Mouse (Mus musculus) right cerebral cortex, postnatal 25 days (tissue): ENCODE results near the gene Abca7.
A peak's percentile ranks its signal among the peaks of the same experiment; 100 is the strongest.

ENCODE experiments used
- DNase-seq: peaks from one replicate; pipeline ENCODE4 v3.0.0; 2022

Abca7 gene

DNA sequence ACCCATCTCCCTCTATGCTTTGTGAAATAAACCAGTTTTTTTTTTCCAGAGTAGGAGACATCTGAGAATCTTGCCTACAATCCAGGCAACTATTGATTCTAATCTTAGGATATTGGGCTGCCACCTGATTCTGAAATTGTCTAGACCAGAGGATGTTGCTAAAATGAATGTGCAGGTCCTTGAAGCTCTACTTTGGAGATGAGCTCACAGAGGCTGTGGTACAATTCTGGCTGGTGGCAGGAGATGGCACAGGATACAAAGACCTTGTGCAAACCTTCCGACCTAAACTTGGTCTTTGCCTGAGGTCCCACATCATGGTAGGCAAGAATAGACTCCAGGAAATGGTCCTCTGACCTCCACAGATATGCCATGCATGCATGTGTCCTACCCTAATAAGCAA is 658 bp upstream of the Abca7 start:
- DNase-seq: no peak

DNA sequence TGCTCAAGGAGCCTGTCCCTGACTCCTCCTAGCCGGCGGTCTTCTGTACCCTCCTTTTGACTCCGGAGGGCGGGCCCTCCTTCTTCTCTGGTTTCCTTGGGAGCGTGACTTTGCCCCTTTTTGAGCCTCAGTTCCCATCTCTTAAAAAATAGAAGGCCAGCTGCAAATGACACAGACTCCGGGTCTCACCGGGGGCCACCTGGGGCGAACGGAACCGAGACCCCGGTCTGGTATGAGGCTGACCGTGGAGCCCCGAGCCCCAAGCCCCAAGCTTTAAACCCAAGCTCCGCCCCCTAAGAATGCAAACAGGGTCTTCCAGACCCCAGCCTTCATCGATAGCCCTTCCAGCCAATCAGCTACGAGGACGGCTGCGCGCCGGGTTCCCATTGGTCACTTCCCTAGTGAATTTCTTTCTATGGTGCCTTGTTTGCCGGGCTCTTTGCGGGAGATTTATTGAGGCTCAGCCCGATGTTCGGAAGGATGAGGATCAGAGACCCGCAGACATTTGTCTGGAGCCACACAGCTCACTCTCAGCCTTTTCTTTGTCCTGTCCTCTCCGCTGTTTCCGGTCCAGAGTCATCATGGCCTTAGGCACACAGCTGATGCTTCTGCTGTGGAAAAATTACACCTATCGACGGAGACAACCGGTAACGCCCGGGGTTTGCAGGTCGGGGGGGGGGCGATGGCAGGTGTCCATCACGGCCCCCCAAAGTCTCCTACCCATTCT is 903 bp downstream of the Abca7 start:
- peak; percentile 73 for DNase-seq

DNA sequence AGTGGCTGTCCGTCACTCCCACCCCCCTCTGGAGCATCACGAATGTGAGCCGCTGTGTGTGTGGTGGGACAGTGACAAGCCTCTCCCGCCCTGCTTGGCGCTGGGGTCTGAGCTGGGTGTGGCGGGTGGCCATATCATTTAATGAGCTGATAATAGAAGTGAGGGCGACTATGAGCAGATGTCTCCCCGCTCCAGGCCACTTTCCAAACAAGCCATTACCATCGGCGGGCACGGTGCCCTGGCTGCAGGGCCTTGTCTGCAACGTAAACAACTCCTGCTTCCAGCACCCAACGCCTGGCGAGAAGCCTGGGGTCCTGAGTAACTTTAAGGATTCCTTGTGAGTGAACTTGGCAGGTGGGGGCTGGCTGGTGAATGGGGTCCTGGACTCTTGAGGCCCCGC is 1.5 kb downstream of the Abca7 start:
- DNase-seq: no peak

GRCm38 (mm10) chr10:80001945-80002344 is 5.7 kb downstream of the Abca7 start:
- DNase-seq: no peak

GRCm38 (mm10) chr10:80002829-80003228 is 6.5 kb downstream of the Abca7 start:
- DNase-seq: no peak

DNA sequence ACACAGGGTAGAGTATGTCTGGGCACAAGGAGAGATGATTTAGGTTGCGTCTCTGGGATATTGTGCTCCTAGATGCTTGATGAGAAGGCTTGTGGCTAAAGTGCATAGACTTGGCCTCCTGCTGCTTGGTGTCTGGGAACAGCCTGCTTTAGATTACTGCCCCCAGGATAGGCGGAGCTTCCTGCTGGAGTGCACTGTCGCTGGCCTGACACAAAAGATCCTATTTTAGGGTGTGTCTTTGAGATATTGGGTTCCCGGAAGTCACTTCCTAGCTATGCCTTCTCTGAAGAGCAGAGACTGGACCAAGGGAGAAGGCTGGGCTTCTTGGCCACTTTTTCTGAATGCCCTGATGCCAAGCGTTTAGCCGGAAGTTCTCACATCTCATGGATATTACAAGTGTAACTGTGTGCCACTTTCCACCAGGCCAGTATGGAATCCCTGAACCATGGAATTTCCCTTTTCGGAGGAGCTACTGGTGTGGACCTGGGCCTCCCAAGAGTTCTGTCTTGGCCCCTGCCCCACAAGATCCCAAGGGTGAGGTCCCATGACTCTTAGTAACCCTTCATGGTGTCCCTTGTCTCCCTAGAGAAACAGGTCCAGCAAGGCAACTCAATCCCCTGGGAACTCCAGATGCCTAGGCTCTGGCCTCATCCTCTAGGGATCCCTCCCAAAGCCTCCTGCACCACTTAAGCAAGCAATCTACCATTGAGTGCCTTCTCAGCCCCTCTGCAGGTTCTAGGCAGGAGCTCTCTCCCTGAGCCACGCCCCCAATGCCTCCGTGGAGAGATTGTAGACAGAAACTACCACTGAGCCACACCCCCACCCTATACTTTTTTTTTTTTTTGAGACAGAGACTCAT is 7.3 kb downstream of the Abca7 start:
- no peak for DNase-seq

DNA sequence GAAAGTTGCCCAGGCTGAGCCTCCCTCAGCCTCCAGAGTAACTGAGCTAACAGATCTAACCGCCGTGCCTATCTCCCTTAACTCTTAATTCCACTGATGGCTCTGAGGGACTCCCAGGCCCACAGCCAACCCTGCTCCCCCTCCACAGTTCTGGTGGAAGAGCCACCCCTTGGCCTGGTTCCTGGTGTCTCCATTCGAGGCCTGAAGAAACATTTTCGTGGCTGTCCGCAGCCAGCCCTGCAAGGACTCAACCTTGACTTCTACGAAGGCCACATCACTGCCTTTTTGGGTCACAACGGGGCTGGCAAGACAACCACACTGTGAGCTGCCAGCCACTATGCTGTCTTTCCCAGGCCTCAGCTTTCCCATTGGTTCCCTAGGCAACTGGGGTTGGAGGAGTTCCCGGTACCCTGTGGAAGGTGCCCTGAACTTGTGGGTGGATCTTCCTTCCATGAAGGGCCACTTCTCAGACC is 8.0 kb downstream of the Abca7 start:
- no peak for DNase-seq

GRCm38 (mm10) chr10:80011740-80012139 is 15.4 kb downstream of the Abca7 start:
- no peak for DNase-seq

GRCm38 (mm10) chr10:80013609-80014008 is 17.3 kb downstream of the Abca7 start:
- DNase-seq: no peak

DNA sequence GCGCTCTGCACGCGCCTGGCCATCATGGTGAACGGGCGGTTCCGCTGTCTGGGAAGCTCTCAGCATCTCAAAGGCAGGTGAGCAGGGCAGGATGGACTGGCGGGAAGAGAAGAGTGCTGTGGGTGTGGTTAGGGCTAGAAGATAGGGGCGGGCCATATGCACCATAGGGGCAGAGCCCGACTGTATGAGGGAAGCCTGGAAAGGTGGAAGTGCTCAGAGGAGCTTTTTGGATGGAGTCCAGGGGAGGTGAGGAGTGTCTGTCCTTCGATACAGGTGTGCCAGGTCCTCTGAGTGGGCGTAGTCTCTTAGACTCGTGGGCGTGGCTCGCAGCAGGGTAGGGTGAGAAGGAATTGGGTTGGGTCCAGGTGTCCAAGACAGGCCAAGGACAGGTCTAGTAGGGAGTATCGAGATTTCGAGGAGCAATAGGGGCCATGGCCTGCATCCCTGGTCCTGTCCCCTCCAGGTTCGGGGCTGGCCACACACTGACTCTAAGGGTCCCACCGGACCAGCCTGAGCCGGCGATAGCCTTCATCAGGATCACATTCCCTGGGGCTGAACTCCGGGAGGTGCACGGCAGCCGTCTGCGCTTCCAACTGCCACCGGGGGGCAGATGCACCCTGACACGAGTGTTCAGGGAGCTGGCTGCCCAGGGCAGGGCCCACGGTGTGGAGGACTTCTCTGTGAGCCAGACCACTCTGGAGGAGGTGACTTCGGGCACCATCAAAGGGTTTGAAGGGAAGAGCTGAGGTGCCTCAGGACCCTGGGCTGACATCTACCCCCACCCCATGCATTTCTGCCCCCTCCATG is 18.4 kb downstream of the Abca7 start:
- DNase-seq: no peak

DNA sequence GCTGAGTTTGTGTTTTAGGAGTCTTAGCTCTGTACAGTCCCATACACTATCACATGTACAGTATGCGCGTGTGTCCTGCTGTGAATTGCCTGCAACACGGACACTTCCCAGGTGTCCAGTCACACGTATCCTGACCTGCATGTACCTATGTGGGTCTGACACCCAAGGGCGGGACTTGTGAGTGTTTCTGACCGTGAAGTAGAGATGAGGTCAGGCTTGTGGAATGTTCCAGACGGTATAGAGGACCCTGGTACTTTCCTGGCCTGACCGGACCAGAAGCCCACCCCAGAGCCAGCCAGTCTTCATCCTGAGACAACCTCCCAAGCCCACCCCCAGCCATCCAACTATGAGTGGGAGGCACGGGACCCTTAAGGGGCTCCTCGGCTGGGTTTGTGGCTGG is 19.3 kb downstream of the Abca7 start:
- no peak for DNase-seq

DNA sequence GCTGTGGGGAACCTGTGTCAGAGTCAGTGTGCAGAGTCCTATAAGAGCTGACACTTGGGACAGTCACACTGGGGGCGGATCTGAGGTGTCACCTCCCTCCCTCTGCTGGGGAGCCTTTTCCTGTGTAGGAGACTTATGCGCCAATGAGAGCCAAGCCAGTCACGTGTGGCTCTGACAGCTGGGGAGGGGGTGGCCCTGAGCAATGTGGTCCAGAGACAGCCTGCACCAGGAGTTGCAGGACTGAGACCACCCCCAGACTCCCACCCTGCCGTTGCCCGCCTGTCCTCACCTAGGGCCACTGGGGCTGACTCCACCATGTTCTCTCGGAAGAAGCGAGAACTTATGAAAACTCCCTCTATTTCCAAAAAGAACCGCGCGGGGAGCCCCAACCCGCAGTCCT is 20.2 kb downstream of the Abca7 start, which contains the start of gene Arhgap45:
Arhgap45 (plus strand) TSS at position 143 of the 400 bp plus-strand sequence.
- DNase-seq: no peak

- DNase-seq: no peak
Observed at GRCm38 (mm10) chr10:80016931-80017330, 20.6 kb downstream of the Abca7 start.

GRCm38 (mm10) chr10:80017361-80017760 is 21.1 kb downstream of the Abca7 start:
- DNase-seq: no peak

DNA sequence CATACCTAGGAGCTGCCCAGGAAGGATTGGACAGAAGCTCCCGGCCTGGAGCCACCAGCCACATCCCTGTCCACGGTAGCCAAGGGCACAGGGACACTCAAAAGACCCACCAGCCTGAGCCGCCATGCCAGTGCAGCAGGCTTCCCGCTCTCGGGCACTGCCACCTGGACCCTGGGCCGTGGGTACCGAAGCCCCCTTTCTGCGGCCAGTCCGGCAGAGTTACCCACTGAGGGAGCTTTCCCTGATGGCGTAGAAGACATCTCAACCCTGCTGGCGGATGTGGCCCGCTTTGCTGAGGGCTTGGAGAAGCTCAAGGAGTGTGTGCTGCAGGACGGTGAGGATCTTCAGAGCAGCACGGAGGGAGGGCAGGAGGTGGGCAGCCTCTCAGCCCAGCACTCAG is 21.5 kb downstream of the Abca7 start:
- no peak for DNase-seq

- DNase-seq: no peak
Observed at GRCm38 (mm10) chr10:80018739-80019297, 22.5 kb downstream of the Abca7 start.

DNA sequence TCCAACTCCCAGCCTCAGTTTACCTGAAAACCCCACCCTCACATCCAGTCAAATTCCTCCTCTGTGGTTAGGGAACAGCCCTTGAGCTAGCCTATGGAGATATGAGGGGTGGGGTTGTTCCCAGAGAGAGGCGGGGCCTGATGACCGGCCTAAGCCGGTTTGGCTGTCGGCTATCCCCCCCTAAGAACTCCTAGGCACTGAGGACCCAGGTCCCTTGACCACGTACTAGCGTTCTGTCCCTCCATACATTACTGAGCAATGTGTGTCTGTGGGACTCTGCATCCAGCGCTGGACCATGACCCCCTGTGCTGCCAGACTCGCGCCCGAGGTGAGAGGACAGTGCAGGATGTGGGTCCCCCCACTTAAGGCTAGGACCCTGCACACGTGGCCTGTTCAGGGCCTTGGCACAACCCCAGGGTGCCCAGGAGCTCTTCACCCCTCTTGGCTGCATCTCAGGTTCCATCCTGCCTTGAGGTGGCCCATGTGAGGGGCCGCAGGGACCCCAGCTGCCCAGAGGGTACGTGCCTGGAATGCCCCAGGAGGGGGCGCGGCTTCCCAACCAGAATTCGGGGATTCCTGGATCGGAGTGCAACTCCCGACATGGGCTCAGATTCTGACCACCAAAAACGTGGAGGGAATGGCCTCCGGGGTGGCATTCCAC is 23.3 kb downstream of the Abca7 start:
- DNase-seq: no peak

DNA sequence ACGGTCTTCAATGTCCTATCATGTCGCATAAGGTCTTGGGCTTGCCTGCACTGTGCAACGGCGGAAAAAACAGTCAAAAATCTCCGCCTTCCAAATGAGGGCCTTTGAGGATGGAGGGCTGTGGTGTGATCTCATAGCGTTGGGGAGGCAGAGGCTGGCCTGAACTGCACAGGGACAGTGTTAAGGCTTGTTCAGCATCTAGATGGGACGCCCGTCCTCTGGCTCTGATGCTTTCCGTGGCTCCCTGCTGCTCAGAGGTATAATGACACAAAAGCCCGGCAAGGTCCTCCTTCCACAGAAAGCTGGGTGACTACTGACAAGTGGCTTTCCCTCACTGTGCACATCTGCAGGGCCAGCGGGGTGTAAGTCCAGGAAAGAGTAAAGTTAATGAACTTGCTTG is 23.9 kb downstream of the Abca7 start:
- no peak for DNase-seq

GRCm38 (mm10) chr10:80020603-80021319 is 24.5 kb downstream of the Abca7 start:
- DNase-seq: no peak

GRCm38 (mm10) chr10:80021320-80021641 is 25.0 kb downstream of the Abca7 start:
- no peak for DNase-seq

DNA sequence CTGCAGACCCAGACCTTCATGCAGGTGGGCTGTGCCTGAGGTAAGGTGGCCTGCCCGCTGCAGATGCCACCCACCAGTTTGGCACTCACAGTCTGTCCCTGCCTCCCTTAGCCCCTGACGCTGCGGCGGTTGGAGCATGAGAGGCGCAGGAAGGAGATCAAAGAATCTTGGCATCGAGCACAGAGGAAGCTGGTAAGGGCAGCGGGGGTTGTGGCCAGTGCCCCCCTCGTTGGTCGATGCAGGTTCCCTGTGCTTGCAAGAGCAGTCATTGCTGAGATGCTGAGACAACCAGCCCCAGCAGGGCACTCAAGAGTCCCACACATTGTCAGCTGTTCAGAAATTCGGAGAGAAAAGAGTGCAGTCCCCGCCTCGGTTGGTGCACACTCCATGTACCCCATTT is 25.9 kb downstream of the Abca7 start:
- no peak for DNase-seq

- DNase-seq: no peak
Observed at GRCm38 (mm10) chr10:80022806-80023205, 26.5 kb downstream of the Abca7 start.
